ENCODE assay signal across 8 mouse cellular contexts in genomic region chr11:116012262-116012947, GRCm38 (mm10). TPM values are rescaled to one million over a fixed set of nuclear protein-coding genes. Genes with fewer than 3 reads are reported as not detected.
DNase-seq lines count a peak whose midpoint lies in the region; ATAC-seq and TF ChIP-seq lines count a peak whose summit lies in the region.

Galk1 (minus strand) TSS chr11:116012719.

- no peak for TF ChIP-seq CTCF in gastrocnemius, adult 2 months (IDR thresholded peaks at IDR 0.05)

- WGBS in hindbrain, embryonic 16.5 days: under 1% methylated on average over 50 of the region's 55 CpGs

- peak within 1 kb of the TSS; percentile 83 for H3K27ac ChIP-seq in gastrocnemius, adult 2 months
- H3K27ac ChIP-seq in hindbrain, embryonic 16.5 days (ENCODE audit: low read depth, low read length): peak within 1 kb of the TSS; percentile 83

- peak within 1 kb of the TSS; percentile 72 for H3K4me3 ChIP-seq in gastrocnemius, adult 2 months
- H3K4me3 ChIP-seq in hindbrain, embryonic 16.5 days (ENCODE audit: low read length): peak within 1 kb of the TSS; percentile 68

- peak; percentile 83 for DNase-seq in T-cell, adult 2 months (ENCODE audit: low spot score)
- peak; percentile 93 for DNase-seq in gastrocnemius, adult 2 months
- peak; percentile 75 to 87 for DNase-seq in left cerebral cortex, adult 18-20 months (ENCODE audit: low spot score in 2 of 2)
- DNase-seq in lung, postnatal 4 days: peak; percentile 93 to 97
- DNase-seq in retina, postnatal 7 days (ENCODE audit: low read depth, low spot score): peak; percentile 75
- peak; percentile 84 for DNase-seq in urinary bladder, adult 18-20 months (ENCODE audit: low spot score in 2 of 2)

- intact Hi-C loops in gastrocnemius, adult 2 months (cut with DNase I): no loop called here

- H3K36me3 ChIP-seq in hindbrain, embryonic 16.5 days (ENCODE audit: control insufficient read depth, insufficient read depth, low read length): no peaks in the 10 kb centered on the region; the same call in 1 of the 2 replicates

- H3K4me1 ChIP-seq in hindbrain, embryonic 16.5 days (ENCODE audit: control insufficient read depth, insufficient read depth, low read depth, low read length): peaks cover 7% of the 10 kb centered on the region; the same call in 1 of the 2 replicates

- peak within 1 kb of the TSS; percentile 87 for H3K4me2 ChIP-seq in hindbrain, embryonic 16.5 days (ENCODE audit: low read length)

- no peaks in the 10 kb centered on the region for H3K9me3 ChIP-seq in hindbrain, embryonic 16.5 days (ENCODE audit: control insufficient read depth, low read length)

- H3K9ac ChIP-seq in hindbrain, embryonic 16.5 days (ENCODE audit: low read depth, low read length): peak within 1 kb of the TSS; percentile 87

- no peaks in the 10 kb centered on the region for H3K27me3 ChIP-seq in hindbrain, embryonic 16.5 days (replicated peaks; ENCODE audit: control insufficient read depth, insufficient read depth, low read length)

- ATAC-seq in common myeloid progenitor, adult 5-6 weeks (replicated peaks; ENCODE audit: low read depth, poor library complexity, severe bottlenecking): peak; percentile 84
- ATAC-seq in hindbrain, embryonic 16.5 days: peak; percentile 85

RNA-seq across cellular contexts. Expression of gene Galk1, which starts in this region (rescaled TPM):
- 34.6 and 43.6 TPM in 2 replicates for total RNA-seq in common myeloid progenitor, adult 5-6 weeks (2017)
- 1 to 10 TPM; 3.0 to 3.8 TPM for total RNA-seq in gastrocnemius, adult 2 months (2021)
- polyA plus RNA-seq in hindbrain, embryonic 16.5 days (2015; fragmentation: Nextera tagmentation; extraction: Ambion mirVana): 76.0 and 76.2 TPM in 2 replicates
- total RNA-seq in left cerebral cortex, adult 18-20 months (2021): 10 to 100 TPM; 15.5 to 16.3 TPM

Comparison
In these comparisons a context has a peak if more than half of its experiments do, and no peak if none do; other contexts are left out.
1. Peak in every context shown above with its lines: DNase-seq, ATAC-seq, H3K4me3 ChIP-seq and H3K27ac ChIP-seq.